Mouse (Mus musculus) kidney, postnatal 4 days (tissue): Measurements from ENCODE around the gene Txnrd2.

Source experiments
- DNase-seq, 2 experiments: peaks; one replicate each; pipeline ENCODE4 v3.0.0; 2021; ENCODE audit warnings: mixed read lengths in 2 of 2

Txnrd2 gene

GRCm38 (mm10) chr16:18453846-18454245 is 27.7 kb downstream of the Txnrd2 start:
- DNase-seq, result peak; percentile 55 to 68

GRCm38 (mm10) chr16:18455407-18455806 is 29.2 kb downstream of the Txnrd2 start:
- no peak for DNase-seq

- DNase-seq, result no peak
These were observed 32.5 kb downstream of the Txnrd2 start for GRCm38 (mm10) chr16:18458661-18459060.

GRCm38 (mm10) chr16:18459335-18459954 is 33.3 kb downstream of the Txnrd2 start:
- peak in 1 of 2 experiments; percentile 44 for DNase-seq

GRCm38 (mm10) chr16:18459955-18460370 is 33.8 kb downstream of the Txnrd2 start:
- DNase-seq, result peak; percentile 50 to 63

GRCm38 (mm10) chr16:18460826-18461225 is 34.6 kb downstream of the Txnrd2 start:
- DNase-seq, result no peak

- no peak for DNase-seq
These were observed 35.8 kb downstream of the Txnrd2 start for GRCm38 (mm10) chr16:18462031-18462430.

- DNase-seq, result peak; percentile 32 to 51
These were observed 36.4 kb downstream of the Txnrd2 start for GRCm38 (mm10) chr16:18462598-18462997.

- no peak for DNase-seq
These were observed 38.1 kb downstream of the Txnrd2 start for GRCm38 (mm10) chr16:18464271-18464670.

GRCm38 (mm10) chr16:18470829-18471228 is 44.6 kb downstream of the Txnrd2 start:
- DNase-seq, result peak in 1 of 2 experiments; percentile 4

- DNase-seq, result no peak
These were observed 45.3 kb downstream of the Txnrd2 start for GRCm38 (mm10) chr16:18471381-18471955.

GRCm38 (mm10) chr16:18471976-18472375 is 45.8 kb downstream of the Txnrd2 start:
- no peak for DNase-seq

- no peak for DNase-seq
These were observed 46.2 kb downstream of the Txnrd2 start for GRCm38 (mm10) chr16:18472416-18472815.

- DNase-seq, result no peak
These were observed 46.8 kb downstream of the Txnrd2 start for GRCm38 (mm10) chr16:18472976-18473375.

- no peak for DNase-seq
These were observed 47.8 kb downstream of the Txnrd2 start for GRCm38 (mm10) chr16:18474021-18474420.

- peak in 1 of 2 experiments; percentile 29 for DNase-seq
These were observed 51.8 kb downstream of the Txnrd2 start for GRCm38 (mm10) chr16:18477996-18478395.

GRCm38 (mm10) chr16:18479667-18480066 is 53.5 kb downstream of the Txnrd2 start:
- peak; percentile 63 to 79 for DNase-seq

- DNase-seq, result no peak
These were observed 54.8 kb downstream of the Txnrd2 start for GRCm38 (mm10) chr16:18480933-18481485.

GRCm38 (mm10) chr16:18482431-18482830 is 56.2 kb downstream of the Txnrd2 start:
- no peak for DNase-seq

- DNase-seq, result no peak
These were observed 57.7 kb downstream of the Txnrd2 start for GRCm38 (mm10) chr16:18483839-18484238.

- DNase-seq, result no peak
These were observed 58.2 kb downstream of the Txnrd2 start for GRCm38 (mm10) chr16:18484386-18484785.

- DNase-seq, result no peak
These were observed 58.7 kb downstream of the Txnrd2 start for GRCm38 (mm10) chr16:18484794-18485435.

GRCm38 (mm10) chr16:18486126-18486525 is 59.9 kb downstream of the Txnrd2 start:
- no peak for DNase-seq

- DNase-seq, result no peak
These were observed 64.1 kb downstream of the Txnrd2 start for GRCm38 (mm10) chr16:18490281-18490680.
